Mouse (Mus musculus): ENCODE measurements around the gene Eno1.

The Eno1 gene

GRCm38 (mm10) chr4:150226818-150227688 is 9.5 kb upstream of the Eno1 start:
- DNase-seq (ENCODE audit: low spot score in 2 of 2) = peak; percentile 63 to 74

- DNase-seq (ENCODE audit: low spot score in 2 of 2) = no peak
Observed at GRCm38 (mm10) chr4:150228581-150229348, 7.8 kb upstream of the Eno1 start.

- DNase-seq (ENCODE audit: low spot score in 2 of 2) = no peak
Observed at GRCm38 (mm10) chr4:150229747-150230390, 6.7 kb upstream of the Eno1 start.

GRCm38 (mm10) chr4:150230460-150231407 is 5.8 kb upstream of the Eno1 start:
- peak; percentile 74 to 83 for DNase-seq (ENCODE audit: low spot score in 2 of 2)

GRCm38 (mm10) chr4:150231871-150232270 is 4.7 kb upstream of the Eno1 start:
- no peak for DNase-seq (ENCODE audit: low spot score in 2 of 2)

- no peak for DNase-seq (ENCODE audit: low spot score in 2 of 2)
Observed at GRCm38 (mm10) chr4:150234599-150235327, 1.8 kb upstream of the Eno1 start.

- no peak for DNase-seq (ENCODE audit: low spot score in 2 of 2)
Observed at GRCm38 (mm10) chr4:150235585-150235984, 936 bp upstream of the Eno1 start.

- no peak for DNase-seq (ENCODE audit: low spot score in 2 of 2)
Observed at GRCm38 (mm10) chr4:150236031-150236430, 490 bp upstream of the Eno1 start.

GRCm38 (mm10) chr4:150237636-150238361 is 1.3 kb downstream of the Eno1 start:
- DNase-seq (ENCODE audit: low spot score in 2 of 2) = no peak

GRCm38 (mm10) chr4:150238433-150239086 is 2.0 kb downstream of the Eno1 start:
- no peak for DNase-seq (ENCODE audit: low spot score in 2 of 2)

GRCm38 (mm10) chr4:150239087-150239480 is 2.6 kb downstream of the Eno1 start:
- no peak for DNase-seq (ENCODE audit: low spot score in 2 of 2)

GRCm38 (mm10) chr4:150239503-150239902 is 3.0 kb downstream of the Eno1 start:
- no peak for DNase-seq (ENCODE audit: low spot score in 2 of 2)

- DNase-seq (ENCODE audit: low spot score in 2 of 2) = peak in 1 of 2 experiments; percentile 66
Observed at GRCm38 (mm10) chr4:150239951-150240368, 3.4 kb downstream of the Eno1 start.

GRCm38 (mm10) chr4:150240381-150240886 is 3.9 kb downstream of the Eno1 start:
- DNase-seq (ENCODE audit: low spot score in 2 of 2) = no peak

- no peak for DNase-seq (ENCODE audit: low spot score in 2 of 2)
Observed at GRCm38 (mm10) chr4:150241708-150242107, 5.2 kb downstream of the Eno1 start.

GRCm38 (mm10) chr4:150242745-150243144 is 6.2 kb downstream of the Eno1 start:
- DNase-seq (ENCODE audit: low spot score in 2 of 2) = no peak

GRCm38 (mm10) chr4:150245876-150246275 is 9.4 kb downstream of the Eno1 start:
- no peak for DNase-seq (ENCODE audit: low spot score in 2 of 2)

- DNase-seq (ENCODE audit: low spot score in 2 of 2) = no peak
Observed at GRCm38 (mm10) chr4:150248009-150248408, 11.5 kb downstream of the Eno1 start.

- DNase-seq (ENCODE audit: low spot score in 2 of 2) = no peak
Observed at GRCm38 (mm10) chr4:150248917-150249316, 12.4 kb downstream of the Eno1 start.
